Mouse (Mus musculus) 3134 (cell line): Measurements from ENCODE around the gene Jak2.

Experiments used
- DNase-seq: peaks from one replicate; pipeline ENCODE4 v3.0.0-alpha.2; 2011; ENCODE audit warnings: low spot score; ENCODE audit not compliant: insufficient read length; ENCODE audit errors: extremely low read depth

The Jak2 gene

GRCm38 (mm10) chr19:29354895-29355877 lies 103.6 kb downstream of the Jak2 start:
- DNase-seq, result peak; percentile 54

- no peak for DNase-seq
Observed at GRCm38 (mm10) chr19:29356281-29356680, 104.7 kb downstream of the Jak2 start.

GRCm38 (mm10) chr19:29360251-29360650 lies 108.6 kb downstream of the Jak2 start:
- no peak for DNase-seq

GRCm38 (mm10) chr19:29361468-29362130 lies 110.0 kb downstream of the Jak2 start:
- peak; percentile 92 for DNase-seq

- DNase-seq, result no peak
Observed at GRCm38 (mm10) chr19:29362173-29362930, 110.7 kb downstream of the Jak2 start.
